Mouse (Mus musculus) G1E (cell line): ENCODE data around the gene Lrrc4c.

Source experiments
- CTCF ChIP-seq: IDR thresholded peaks from 2 replicates; pipeline ENCODE4 v1.5.1; 2012; ENCODE audit warnings: low read depth, low read length, inconsistent platforms, mixed read lengths
- GATA1 ChIP-seq: IDR thresholded peaks from 2 replicates; pipeline ENCODE4 v1.6.1; 2012; ENCODE audit warnings: borderline replicate concordance, low read length, inconsistent platforms, mixed read lengths

DNA sequence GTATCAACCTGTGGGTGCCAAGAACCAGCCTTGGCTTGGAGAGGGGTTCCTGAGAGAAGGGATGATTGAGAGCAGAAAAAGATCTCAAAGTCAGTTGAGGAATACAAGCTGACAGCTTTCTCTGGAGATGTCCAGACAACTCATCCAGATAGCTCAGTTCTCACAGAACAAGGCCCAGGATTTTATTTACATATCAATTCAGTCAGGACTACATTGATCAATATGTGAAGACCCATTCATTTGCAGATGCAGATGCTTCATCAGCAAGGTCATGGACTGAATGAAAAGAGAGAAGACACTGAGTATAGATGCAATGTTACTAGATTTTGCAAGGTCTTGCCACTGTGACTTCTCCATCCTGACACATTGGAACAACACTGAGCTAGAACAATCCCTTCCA, 457.4 kb downstream of the Lrrc4c start:
- TF ChIP-seq CTCF (no peak), GATA1 (no peak)
